ENCODE assay signal across 19 mouse cellular contexts in genomic region chr16:38360317-38360716, GRCm38 (mm10). TPM values are rescaled to one million over a fixed set of nuclear protein-coding genes. Genes with fewer than 3 reads are reported as not detected.
A peak's percentile ranks its signal among the peaks of the same experiment; 100 is the strongest.
DNase-seq lines count a peak whose midpoint lies in the region; ATAC-seq and TF ChIP-seq lines count a peak whose summit lies in the region.
"Had no signal": no experiment of that assay in that cellular context is flagged by ENCODE, and none has a peak within 500 bp of the region (broad histone marks: within the 10 kb centered on the region; RNA-seq: fewer than 3 reads in every experiment).

No protein-coding gene starts in this region.

- DNase-seq in heart, adult 2 months, result peak in 1 of 2 experiments; percentile 31
- DNase-seq in kidney, postnatal 0 days (ENCODE audit: low spot score), result no peak
- DNase-seq in kidney, postnatal 4 days, result no peak
- peak; percentile 19 for DNase-seq in Muller cell, postnatal 12 days (ENCODE audit: inconsistent ontology term)
- no peak for DNase-seq in layer of hippocampus, adult 18-20 months (ENCODE audit: low spot score in 2 of 2)
- DNase-seq: adrenal gland, postnatal 10 days; cerebellum, postnatal 25 days; gastrocnemius, postnatal 14 days; kidney, adult 2 months; lung, postnatal 4 days; thymus, postnatal 14 days had no signal

- no peaks in the 10 kb centered on the region for H3K27me3 ChIP-seq in heart, adult 2 months (ENCODE audit: control insufficient read depth, insufficient read depth, low read length)
- no peaks in the 10 kb centered on the region for H3K27me3 ChIP-seq in heart, embryonic 11.5 days (ENCODE audit: control insufficient read depth, insufficient read depth, low read length)
- no peaks in the 10 kb centered on the region for H3K27me3 ChIP-seq in kidney, postnatal 0 days (ENCODE audit: insufficient read depth, low read length)
- no peaks in the 10 kb centered on the region for H3K27me3 ChIP-seq in myocyte (ENCODE audit: control insufficient read depth, insufficient read depth, insufficient read length)
- H3K27me3 ChIP-seq: embryonic facial prominence, embryonic 13.5 days; stomach, embryonic 15.5 days had no signal

- no peak for TF ChIP-seq CTCF in heart, adult 2 months (IDR thresholded peaks at IDR 0.05)
- TF ChIP-seq CTCF in kidney, postnatal 0 days (IDR thresholded peaks at IDR 0.05; ENCODE audit: low read depth), result no peak

- no peak overlapping the region for H3ac ChIP-seq in myocyte (ENCODE audit: control insufficient read depth, insufficient read length)

- no peak overlapping the region for H3K4me3 ChIP-seq in heart, adult 2 months
- no peak overlapping the region for H3K4me3 ChIP-seq in heart, embryonic 11.5 days (ENCODE audit: low read depth, low read length)
- no peak overlapping the region for H3K4me3 ChIP-seq in kidney, postnatal 0 days (replicated peaks; ENCODE audit: low read depth, low read length)
- no peak overlapping the region for H3K4me3 ChIP-seq in myocyte
- H3K4me3 ChIP-seq: embryonic facial prominence, embryonic 13.5 days; layer of hippocampus, adult 2 months; stomach, embryonic 15.5 days had no signal

- H3K27ac ChIP-seq in heart, adult 2 months, result peak overlapping the region; percentile 82
- H3K27ac ChIP-seq in heart, embryonic 11.5 days (ENCODE audit: low read depth, low read length), result no peak overlapping the region; the same call in 1 of the 2 replicates
- no peak overlapping the region for H3K27ac ChIP-seq in kidney, postnatal 0 days
- H3K27ac ChIP-seq: embryonic facial prominence, embryonic 13.5 days; layer of hippocampus, adult 2 months; stomach, embryonic 15.5 days had no signal

- ATAC-seq in heart, embryonic 11.5 days (replicated peaks; ENCODE audit: insufficient number of reproducible peaks, low FRiP score, low TSS enrichment), result no peak
- peak; percentile 21; the same call in 1 of the 2 replicates for ATAC-seq in kidney, postnatal 0 days (replicated peaks; ENCODE audit: low FRiP score, low read depth)
- ATAC-seq: forebrain, embryonic 14.5 days had no signal

- no peak overlapping the region for H3K9ac ChIP-seq in heart, adult 2 months (ENCODE audit: low read depth, low read length)
- H3K9ac ChIP-seq in heart, embryonic 11.5 days (ENCODE audit: low read depth, low read length), result no peak overlapping the region
- no peak overlapping the region for H3K9ac ChIP-seq in kidney, postnatal 0 days (ENCODE audit: low read depth, low read length)
- H3K9ac ChIP-seq: embryonic facial prominence, embryonic 13.5 days; stomach, embryonic 15.5 days had no signal

- TF ChIP-seq EP300 in heart, adult 2 months (IDR thresholded peaks at IDR 0.05; ENCODE audit: insufficient read depth, low read depth, low read length), result no peak

- no peaks in the 10 kb centered on the region for H3K9me3 ChIP-seq in heart, embryonic 11.5 days (replicated peaks; ENCODE audit: control insufficient read depth, low read length)
- H3K9me3 ChIP-seq in kidney, postnatal 0 days (replicated peaks; ENCODE audit: low read length), result no peaks in the 10 kb centered on the region
- H3K9me3 ChIP-seq: embryonic facial prominence, embryonic 13.5 days; stomach, embryonic 15.5 days had no signal

- H3K4me1 ChIP-seq in heart, adult 2 months (ENCODE audit: control insufficient read depth, insufficient read depth, low read length), result peaks cover 6% of the 10 kb centered on the region
- H3K4me1 ChIP-seq in heart, embryonic 11.5 days (ENCODE audit: control insufficient read depth, insufficient read depth, low read length), result peaks cover 34% of the 10 kb centered on the region
- 0 out of 2 replicates have a peak, but pooled peaks cover 3% of the 10 kb centered on the region for H3K4me1 ChIP-seq in kidney, postnatal 0 days (replicated peaks; ENCODE audit: insufficient read depth, low read length)

- intact Hi-C loops in heart, adult 2 months (cut with DNase I), result no loop called here

- 45% methylated on average over 2 of the region's 2 CpGs for WGBS in heart, adult 2 months
- 39% methylated on average over 2 of the region's 2 CpGs for WGBS in heart, embryonic 11.5 days (ENCODE audit: insufficient replicate concordance)
- WGBS in kidney, postnatal 0 days, result 43% methylated on average over 2 of the region's 2 CpGs

- no peak for TF ChIP-seq POLR2A in heart, adult 2 months (IDR thresholded peaks at IDR 0.05; ENCODE audit: insufficient read depth, low read depth, low read length)
- TF ChIP-seq POLR2A in myocyte (IDR thresholded peaks at IDR 0.05; ENCODE audit: insufficient read length, low read depth), result no peak

- no peak overlapping the region for H3K4me2 ChIP-seq in heart, embryonic 11.5 days
- no peak overlapping the region for H3K4me2 ChIP-seq in kidney, postnatal 0 days (ENCODE audit: low read length)
- H3K4me2 ChIP-seq in myocyte (ENCODE audit: low read depth), result peak overlapping the region; percentile 42
- H3K4me2 ChIP-seq: embryonic facial prominence, embryonic 13.5 days; stomach, embryonic 15.5 days had no signal

- H3K79me2 ChIP-seq in heart, adult 2 months (replicated peaks; ENCODE audit: control insufficient read depth, insufficient read depth, low read length), result no peaks in the 10 kb centered on the region
- H3K79me2 ChIP-seq in myocyte (ENCODE audit: control insufficient read depth, insufficient read depth), result no peaks in the 10 kb centered on the region

- H3K36me3 ChIP-seq in heart, adult 2 months (ENCODE audit: control insufficient read depth, insufficient read depth, low read length), result peaks cover 4% of the 10 kb centered on the region; the same call in 1 of the 2 replicates
- 0 out of 2 replicates have a peak, but pooled peaks cover 3% of the 10 kb centered on the region for H3K36me3 ChIP-seq in heart, embryonic 11.5 days (ENCODE audit: control insufficient read depth, insufficient read depth, low read length)
- H3K36me3 ChIP-seq in kidney, postnatal 0 days (ENCODE audit: insufficient read depth, low read length), result 0 out of 2 replicates have a peak, but pooled peaks cover 6% of the 10 kb centered on the region
- no peaks in the 10 kb centered on the region for H3K36me3 ChIP-seq in myocyte (ENCODE audit: control insufficient read depth, insufficient read depth)
- H3K36me3 ChIP-seq: stomach, embryonic 15.5 days had no signal

TF ChIP-seq in myocyte, 11 proteins besides CTCF, POLR2A, EP300 and RAD21:
- TF ChIP-seq TCF12 (IDR thresholded peaks at IDR 0.05; ENCODE audit: insufficient read depth, poor library complexity, severe bottlenecking) (peak; percentile 80), POLR2AphosphoS2 (IDR thresholded peaks at IDR 0.05; ENCODE audit: insufficient read length, low read depth) (peak; percentile 28), USF1 (IDR thresholded peaks at IDR 0.05; ENCODE audit: low read depth) (peak; percentile 80), MAX (IDR thresholded peaks at IDR 0.05; ENCODE audit: low read depth) (no peak), MYOD1 (IDR thresholded peaks at IDR 0.05; ENCODE audit: control insufficient read depth in 1 of 3, insufficient read length in 2 of 3, low read depth in 2 of 3) (peak; percentile 84 to 96 (median 91)), MYOG (IDR thresholded peaks at IDR 0.05; ENCODE audit: control insufficient read depth in 1 of 3, insufficient read depth in 1 of 3, insufficient read length in 2 of 3, low read depth in 2 of 3) (peak; percentile 76 to 92 (median 91)), CEBPB (IDR thresholded peaks at IDR 0.05; ENCODE audit: insufficient read depth, poor library complexity, severe bottlenecking) (no peak), E2F4 (IDR thresholded peaks at IDR 0.05; ENCODE audit: insufficient read depth) (no peak)

RNA-seq across cellular contexts. Expression of gene Popdc2, which starts 1.7 kb away (rescaled TPM):
- total RNA-seq in heart, adult 2 months (2021), result 100 to 1,000 TPM; 462 to 476 TPM
- 695 and 745 TPM in 2 replicates for polyA plus RNA-seq in heart, adult 2 months (2012; rRNA removed)
- polyA plus RNA-seq in heart, embryonic 11.5 days (2014; fragmentation: Nextera tagmentation; extraction: Ambion mirVana), result 292 and 312 TPM in 2 replicates
- polyA plus RNA-seq in kidney, postnatal 0 days (2015; fragmentation: Nextera tagmentation; extraction: Ambion mirVana), result 0.46 and 0.55 TPM in 2 replicates
- polyA plus RNA-seq in myocyte (2012; fragmentation: generic; extraction: Trizol), result 10.5 TPM
- under 1 TPM; 0.20 to 0.66 TPM for total RNA-seq in layer of hippocampus, adult 18-20 months (2021)

RNA-seq across cellular contexts. Expression of gene Gm21987, which starts 13.5 kb away (rescaled TPM):
- total RNA-seq in heart, adult 2 months (2021), result not detected
- not detected in 2 replicates for polyA plus RNA-seq in heart, adult 2 months (2012; rRNA removed)
- polyA plus RNA-seq in heart, embryonic 11.5 days (2014; fragmentation: Nextera tagmentation; extraction: Ambion mirVana), result 2.4 and 3.4 TPM in 2 replicates
- polyA plus RNA-seq in kidney, postnatal 0 days (2015; fragmentation: Nextera tagmentation; extraction: Ambion mirVana), result not detected in 2 replicates
- polyA plus RNA-seq in myocyte (2012; fragmentation: generic; extraction: Trizol), result 0.16 TPM
- total RNA-seq in layer of hippocampus, adult 18-20 months (2021), result not detected
- total RNA-seq: adrenal gland, postnatal 10 days; gastrocnemius, postnatal 14 days; layer of hippocampus, adult 2 months; left cerebral cortex, postnatal 14 days had no signal
- polyA plus RNA-seq: embryonic facial prominence, embryonic 13.5 days; forebrain, embryonic 14.5 days; kidney, adult 2 months; liver, embryonic 16.5 days; stomach, embryonic 15.5 days had no signal

RNA-seq across cellular contexts. Expression of gene Cox17, which starts 13.5 kb away (rescaled TPM):
- total RNA-seq in heart, adult 2 months (2021), result 100 to 1,000 TPM; 295 to 358 TPM
- 190 and 221 TPM in 2 replicates for polyA plus RNA-seq in heart, adult 2 months (2012; rRNA removed)
- 289 and 314 TPM in 2 replicates for polyA plus RNA-seq in heart, embryonic 11.5 days (2014; fragmentation: Nextera tagmentation; extraction: Ambion mirVana)
- polyA plus RNA-seq in kidney, postnatal 0 days (2015; fragmentation: Nextera tagmentation; extraction: Ambion mirVana), result 283 and 305 TPM in 2 replicates
- polyA plus RNA-seq in myocyte (2012; fragmentation: generic; extraction: Trizol), result 653 TPM
- total RNA-seq in layer of hippocampus, adult 18-20 months (2021), result 100 to 1,000 TPM; 136 to 147 TPM

RNA-seq across cellular contexts. Expression of gene Maats1, which starts 18.4 kb away (rescaled TPM):
- not detected for total RNA-seq in heart, adult 2 months (2021)
- polyA plus RNA-seq in heart, adult 2 months (2012; rRNA removed), result 0.20 TPM in 1 of 2 replicates, not detected in the other
- polyA plus RNA-seq in heart, embryonic 11.5 days (2014; fragmentation: Nextera tagmentation; extraction: Ambion mirVana), result 0.21 TPM in 1 of 2 replicates, not detected in the other
- 0.14 and 0.21 TPM in 2 replicates for polyA plus RNA-seq in kidney, postnatal 0 days (2015; fragmentation: Nextera tagmentation; extraction: Ambion mirVana)
- 1.1 TPM for polyA plus RNA-seq in myocyte (2012; fragmentation: generic; extraction: Trizol)
- 1 to 10 TPM; 1.1 to 1.5 TPM for total RNA-seq in layer of hippocampus, adult 18-20 months (2021)
- total RNA-seq: gastrocnemius, postnatal 14 days had no signal

Comparison
In these comparisons a context has a peak if more than half of its experiments do, and no peak if none do; other contexts are left out.
1. RNA of gene Popdc2, which starts 1.7 kb away (polyA plus RNA-seq): 695 to 745 TPM in heart, adult 2 months and 292 to 312 TPM in heart, embryonic 11.5 days; 10.5 TPM in myocyte (single experiment) and 0.46 to 0.55 TPM in kidney, postnatal 0 days; every median in the first group is over 10 times any median in the second.